Mouse (Mus musculus) MEL (cell line): ENCODE results near the gene Acat3.

ENCODE experiments used
- CHD2 ChIP-seq: IDR thresholded peaks from 2 replicates; pipeline ENCODE4 v1.6.1; 2011; ENCODE audit warnings: low read length, improper control_type of control experiment
- CTCF ChIP-seq, 3 experiments: IDR thresholded peaks in 2 of 3; conservative IDR thresholded peaks in 1 of 3; 2 replicates each; pipeline ENCODE4 v1.5.1; 2011 to 2012; ENCODE audit warnings: low read length in 3 of 3, low read depth in 2 of 3, mild to moderate bottlenecking in 2 of 3, improper control_type of control experiment in 1 of 3, inconsistent platforms in 1 of 3, mixed read lengths in 1 of 3, moderate library complexity in 1 of 3; ENCODE audit not compliant: control insufficient read depth in 1 of 3, insufficient read depth in 1 of 3, poor library complexity in 1 of 3, severe bottlenecking in 1 of 3
- KAT2A ChIP-seq: conservative IDR thresholded peaks from 2 replicates; pipeline ENCODE4 v1.6.1; 2012; ENCODE audit warnings: low read depth, low read length, improper control_type of control experiment, inconsistent platforms
- ZKSCAN1 ChIP-seq: IDR thresholded peaks from 2 replicates; pipeline ENCODE4 v1.6.1; 2012; ENCODE audit warnings: low read depth, mild to moderate bottlenecking, inconsistent platforms, low read length, improper control_type of control experiment, moderate library complexity
- ZMIZ1 ChIP-seq: IDR thresholded peaks from 2 replicates; pipeline ENCODE4 v1.6.1; 2012; ENCODE audit warnings: low read depth, mild to moderate bottlenecking, inconsistent platforms, low read length, improper control_type of control experiment, moderate library complexity

- TF ChIP-seq ZKSCAN1 (no peak), KAT2A (no peak), ZMIZ1 (no peak), CHD2 (no peak), CTCF (IDR thresholded peaks at IDR 0.05 in 2 of 3, conservative IDR thresholded peaks at IDR 0.05 in 1 of 3; ENCODE audit: control insufficient read depth in 1 of 3, insufficient read depth in 1 of 3, low read depth in 2 of 3, low read length in 3 of 3, poor library complexity in 1 of 3, severe bottlenecking in 1 of 3) (no peak)
These were observed 24.9 kb downstream of the Acat3 start, which contains the start of gene Tcp1 for GRCm38 (mm10) chr17:12915488-12915880.
